Mouse (Mus musculus): ENCODE results near the gene Pkig. TPM values are rescaled to one million over a fixed set of nuclear protein-coding genes. Genes with fewer than 3 reads are reported as not detected.
"Not testable (repeated sequence)": the region's sequence is repeated elsewhere in the genome, so short reads cannot be mapped to it uniquely, and the experiment has no call there.

The Pkig gene
- polyA plus RNA-seq, 1 experiment from 2014 or later, result 134 TPM

DNA sequence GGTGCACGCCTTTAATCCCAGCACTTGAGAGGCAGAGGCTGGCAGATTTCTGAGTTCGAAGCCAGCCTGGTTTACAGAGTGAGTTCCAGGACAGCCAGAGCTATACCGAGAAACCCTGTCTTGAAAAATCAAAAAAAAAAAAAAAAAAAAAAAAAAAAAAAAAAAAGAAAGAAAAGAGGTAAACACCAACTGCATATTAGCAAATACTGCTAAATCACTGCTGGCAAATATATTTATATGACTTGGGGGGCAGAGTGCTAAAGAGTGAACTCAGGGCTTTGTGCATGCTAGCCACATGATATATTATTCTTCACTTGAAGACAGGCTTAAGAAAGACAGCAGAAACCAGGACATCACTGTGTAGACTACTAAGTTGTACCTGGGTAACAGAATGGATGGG, 36.8 kb upstream of the Pkig start:
- H3K27ac ChIP-seq; H3K4me1 ChIP-seq; H3K27me3 ChIP-seq; H3K4me3 ChIP-seq; H3K9me3 ChIP-seq; H3K4me2 ChIP-seq; ATAC-seq (ENCODE audit: borderline replicate concordance, extremely low read depth, low FRiP score, low TSS enrichment); H3K9ac ChIP-seq: not testable (repeated sequence)
- H3K36me3 ChIP-seq, result peaks cover 74% of the 10 kb centered on the region
- WGBS, result 84% methylated on average over 3 of the region's 3 CpGs

DNA sequence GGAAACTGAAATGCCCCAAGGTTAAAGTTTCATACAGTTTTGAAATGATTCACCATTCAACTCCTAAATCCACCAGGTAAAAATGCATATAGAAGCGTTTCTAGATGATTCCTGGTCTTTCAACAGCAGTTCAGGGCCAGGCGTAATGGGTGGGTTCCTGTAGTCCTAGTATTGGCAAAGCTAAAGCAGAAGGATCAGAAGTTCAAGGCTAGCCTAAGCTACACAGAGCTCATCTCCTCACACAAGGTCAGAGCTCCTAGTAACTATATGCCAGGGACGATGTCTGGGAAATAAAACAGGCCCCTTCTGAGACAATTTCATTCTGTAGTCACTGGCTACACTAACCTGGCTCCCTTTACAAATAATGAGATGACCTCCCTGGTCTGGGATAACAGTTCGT, 27.0 kb upstream of the Pkig start:
- H3K4me2 ChIP-seq, result no peak overlapping the region
- no peaks in the 10 kb centered on the region for H3K4me1 ChIP-seq
- no peak for ATAC-seq (ENCODE audit: borderline replicate concordance, extremely low read depth, low FRiP score, low TSS enrichment)
- no peak overlapping the region for H3K27ac ChIP-seq
- H3K9ac ChIP-seq, result no peak overlapping the region
- no peaks in the 10 kb centered on the region for H3K9me3 ChIP-seq
- no peak overlapping the region for H3K4me3 ChIP-seq
- 94% methylated on average over 4 of the region's 4 CpGs for WGBS
- H3K27me3 ChIP-seq, result no peaks in the 10 kb centered on the region
- H3K36me3 ChIP-seq, result peaks cover 78% of the 10 kb centered on the region

DNA sequence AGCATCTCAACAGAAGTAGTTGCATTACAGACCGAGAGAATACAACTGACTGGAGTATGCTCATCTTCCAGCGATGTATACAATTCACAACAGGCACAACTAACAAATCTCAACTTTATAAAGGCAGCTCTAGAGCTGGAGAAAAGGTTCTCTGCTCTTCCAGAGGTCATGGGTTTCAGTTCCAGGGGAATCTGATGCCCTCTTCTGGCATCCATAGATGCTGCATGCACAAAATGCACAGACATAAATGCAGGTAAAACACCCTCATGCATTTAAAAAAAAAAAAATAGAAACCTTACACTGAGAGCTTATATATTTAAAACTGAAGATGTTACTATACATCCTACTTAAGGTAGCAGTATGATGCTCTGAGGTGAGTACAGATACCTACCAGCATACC, 26.5 kb upstream of the Pkig start:
- no peak overlapping the region for H3K9ac ChIP-seq
- 94% methylated on average over 2 of the region's 2 CpGs for WGBS

DNA sequence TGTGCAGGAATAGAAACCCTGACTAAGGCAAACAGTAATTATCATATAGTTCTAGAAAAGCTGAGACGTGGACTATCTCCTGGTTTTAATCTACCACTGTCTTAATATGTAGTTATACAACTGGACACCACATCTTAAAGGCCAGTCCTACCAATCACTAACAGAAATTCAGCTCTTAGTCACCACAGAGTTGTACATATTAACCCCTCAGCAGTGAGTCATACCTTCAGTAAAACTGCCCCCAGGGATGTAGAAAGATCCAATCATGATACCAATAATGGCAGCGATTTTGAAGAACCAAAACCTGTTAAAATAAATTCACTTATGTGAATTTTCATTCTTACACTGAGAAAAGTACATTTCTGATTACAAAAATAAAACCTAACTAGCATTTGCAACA, 24.0 kb upstream of the Pkig start:
- Histone ChIP-seq H3K9me3 (no peaks in the 10 kb centered on the region), H3K36me3 (peaks cover 61% of the 10 kb centered on the region), H3K4me1 (peaks cover 14% of the 10 kb centered on the region), H3K27me3 (no peaks in the 10 kb centered on the region), H3K4me3 (no peak overlapping the region), H3K27ac (no peak overlapping the region), H3K9ac (no peak overlapping the region), H3K4me2 (no peak overlapping the region)
- no peak for ATAC-seq (ENCODE audit: borderline replicate concordance, extremely low read depth, low FRiP score, low TSS enrichment)
- 90% methylated on average over 2 of the region's 2 CpGs for WGBS

More for the DNA sequence above, 26.5 kb upstream of the Pkig start:
- Histone ChIP-seq H3K36me3 (peaks cover 78% of the 10 kb centered on the region), H3K4me1 (no peaks in the 10 kb centered on the region), H3K4me2 (no peak overlapping the region), H3K9me3 (no peaks in the 10 kb centered on the region), H3K27ac (no peak overlapping the region), H3K27me3 (no peaks in the 10 kb centered on the region), H3K4me3 (no peak overlapping the region)
- ATAC-seq (ENCODE audit: borderline replicate concordance, extremely low read depth, low FRiP score, low TSS enrichment), result no peak

DNA sequence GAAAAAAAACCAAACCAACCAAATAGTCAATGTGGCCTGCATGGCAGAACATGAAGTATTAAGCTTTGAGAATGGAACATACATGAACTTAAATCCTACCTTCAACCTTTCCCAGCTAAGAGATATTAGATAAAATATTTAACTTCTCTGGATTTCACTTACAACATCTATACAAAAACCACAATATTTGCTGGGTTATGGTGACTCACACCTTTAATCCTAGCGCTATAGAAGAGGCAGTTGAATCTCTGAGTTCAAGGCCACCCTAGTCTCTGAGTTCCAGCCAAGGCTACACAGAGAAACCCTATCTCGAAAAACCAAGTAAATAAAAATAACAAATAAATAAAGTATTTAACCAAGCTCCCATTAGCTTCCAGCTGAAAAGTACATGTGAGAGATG, 22.1 kb upstream of the Pkig start:
- ATAC-seq (ENCODE audit: borderline replicate concordance, extremely low read depth, low FRiP score, low TSS enrichment), result no peak
- peaks cover 46% of the 10 kb centered on the region for H3K36me3 ChIP-seq
- H3K4me2 ChIP-seq, result no peak overlapping the region
- H3K27me3 ChIP-seq, result no peaks in the 10 kb centered on the region
- no peak overlapping the region for H3K4me3 ChIP-seq
- H3K4me1 ChIP-seq, result peaks cover 30% of the 10 kb centered on the region
- no peak overlapping the region for H3K9ac ChIP-seq
- no peak overlapping the region for H3K27ac ChIP-seq
- no peaks in the 10 kb centered on the region for H3K9me3 ChIP-seq
- WGBS, result 83% methylated on average over 2 of the region's 2 CpGs

DNA sequence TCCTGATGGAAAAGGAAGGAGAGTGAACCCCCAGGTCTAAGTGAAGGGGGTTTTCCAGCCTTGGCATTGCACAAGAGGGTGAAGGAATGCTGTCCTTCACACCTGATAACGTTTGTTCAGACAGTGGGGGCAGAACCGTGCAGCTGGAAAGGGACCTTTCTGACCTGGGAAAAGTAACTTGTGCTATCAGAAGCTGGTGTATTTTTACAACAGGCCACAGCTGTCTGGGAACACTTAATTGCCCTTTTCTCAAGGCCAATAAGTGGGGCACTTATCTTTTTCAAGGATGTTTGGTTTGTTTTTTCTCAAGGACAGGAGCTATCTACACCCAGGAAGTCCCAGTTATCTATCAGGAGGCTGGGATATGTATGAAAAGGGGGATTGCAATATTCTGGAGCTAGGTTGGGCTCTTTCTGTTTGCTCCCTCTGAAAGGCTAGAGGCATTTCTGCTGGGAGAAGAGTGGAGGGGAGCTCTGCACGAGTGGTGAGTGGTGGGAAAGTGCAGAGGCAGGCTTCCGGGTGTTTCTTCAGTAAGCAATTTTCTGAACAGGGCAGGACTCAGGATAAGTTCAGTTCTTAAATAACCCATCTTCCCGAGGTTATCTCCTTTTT, 20.4 kb upstream of the Pkig start:
- Histone ChIP-seq H3K9me3 (no peaks in the 10 kb centered on the region), H3K36me3 (peaks cover 30% of the 10 kb centered on the region), H3K27me3 (no peaks in the 10 kb centered on the region), H3K27ac (peak overlapping the region; percentile 27; the same call in 1 of the 2 replicates), H3K4me3 (no peak overlapping the region), H3K4me1 (peaks cover 40% of the 10 kb centered on the region), H3K9ac (no peak overlapping the region), H3K4me2 (no peak overlapping the region)
- 13% methylated on average over 5 of the region's 5 CpGs for WGBS
- no peak for ATAC-seq (ENCODE audit: borderline replicate concordance, extremely low read depth, low FRiP score, low TSS enrichment)

DNA sequence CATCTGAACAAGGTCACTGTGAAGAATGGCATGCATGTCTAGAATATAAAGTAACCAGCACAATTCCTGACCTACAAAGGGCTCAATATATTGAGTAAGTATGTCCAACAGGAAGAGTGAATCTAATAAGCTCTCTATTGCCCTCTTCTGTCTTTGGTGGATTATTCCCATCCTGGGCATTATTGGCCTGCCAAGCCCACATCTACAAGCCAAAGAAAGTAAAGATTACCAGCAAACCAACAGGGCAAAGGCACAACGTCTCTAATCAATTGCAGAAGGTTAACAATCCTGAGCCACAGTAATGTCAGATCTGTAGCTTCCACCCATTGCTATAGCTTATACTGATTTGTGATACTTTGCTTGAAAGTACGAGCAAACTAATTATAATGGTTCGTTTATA, 17.7 kb upstream of the Pkig start:
- H3K36me3 ChIP-seq, result peaks cover 19% of the 10 kb centered on the region
- WGBS, result 76% methylated on average over 3 of the region's 3 CpGs
- no peak for ATAC-seq (ENCODE audit: borderline replicate concordance, extremely low read depth, low FRiP score, low TSS enrichment)
- H3K9ac ChIP-seq, result no peak overlapping the region
- H3K27me3 ChIP-seq, result no peaks in the 10 kb centered on the region
- peaks cover 55% of the 10 kb centered on the region for H3K4me1 ChIP-seq
- no peak overlapping the region for H3K27ac ChIP-seq
- H3K4me2 ChIP-seq, result no peak overlapping the region
- no peaks in the 10 kb centered on the region for H3K9me3 ChIP-seq
- no peak overlapping the region for H3K4me3 ChIP-seq

DNA sequence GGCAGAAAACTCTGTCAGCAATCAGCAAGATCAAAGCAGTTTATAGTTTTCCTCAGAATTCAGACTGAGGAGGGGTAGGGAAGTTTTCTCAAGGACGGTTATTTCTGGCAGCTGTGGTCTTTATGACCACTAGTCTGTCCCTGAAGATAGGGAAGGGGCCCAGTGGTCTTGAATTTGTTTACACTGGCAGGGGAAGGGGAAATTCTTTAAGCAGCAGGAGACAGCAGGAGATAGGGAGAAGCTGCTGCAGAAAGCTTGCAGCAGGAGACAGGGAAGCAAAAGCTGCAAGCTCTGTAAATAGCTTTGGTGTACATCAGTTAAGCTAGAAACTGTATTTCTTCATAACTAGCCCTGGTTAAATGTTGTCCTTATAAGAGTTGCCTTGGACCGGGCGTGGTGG, 16.5 kb upstream of the Pkig start:
- WGBS, result 30% methylated on average over 3 of the region's 3 CpGs

DNA sequence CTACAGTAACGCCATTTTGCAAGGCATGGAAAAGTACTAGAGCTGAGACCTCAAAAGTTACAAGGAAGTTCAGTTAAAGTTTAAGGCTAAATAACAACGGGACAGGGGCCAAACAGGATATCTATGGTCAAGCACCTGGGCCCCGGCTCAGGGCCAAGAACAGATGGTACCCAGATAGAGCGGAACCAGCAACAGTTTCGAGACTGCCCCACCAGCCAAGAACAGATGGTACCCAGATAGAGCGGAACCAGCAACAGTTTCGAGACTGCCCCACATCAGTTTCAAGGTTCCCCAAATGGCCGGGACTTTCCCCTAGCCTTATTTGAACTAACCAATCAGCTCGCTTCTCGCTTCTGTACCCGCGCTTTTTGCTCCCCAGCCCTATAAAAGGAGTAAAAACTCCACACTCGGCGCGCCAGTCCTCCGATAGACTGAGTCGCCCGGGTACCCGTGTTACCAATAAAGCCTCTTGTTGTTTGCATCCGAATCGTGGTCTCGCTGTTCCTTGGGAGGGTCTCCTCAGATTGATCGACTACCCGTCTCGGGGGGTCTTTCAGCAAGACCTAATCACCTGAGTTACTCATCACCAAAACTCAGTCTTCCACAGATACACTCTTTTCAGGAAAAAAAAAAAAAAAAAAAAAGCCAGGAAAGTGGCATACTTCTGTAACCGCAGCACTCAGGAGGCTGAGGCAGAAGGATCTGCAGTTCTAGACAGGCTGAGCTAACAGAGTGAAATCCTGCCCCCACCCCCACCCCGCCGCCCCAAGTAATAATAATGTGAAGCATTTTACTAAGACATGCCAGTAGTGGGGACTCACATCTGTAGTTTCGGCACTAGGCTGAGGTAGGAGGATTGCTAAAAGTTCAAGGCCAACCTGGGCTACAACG, 15.3 kb upstream of the Pkig start:
- H3K27me3 ChIP-seq, result no peaks in the 10 kb centered on the region
- H3K4me3 ChIP-seq, result peak overlapping the region; percentile 79
- H3K4me1 ChIP-seq, result peaks cover 51% of the 10 kb centered on the region
- H3K36me3 ChIP-seq, result 0 out of 2 replicates have a peak, but pooled peaks cover 3% of the 10 kb centered on the region
- H3K9ac ChIP-seq, result 0 out of 2 replicates have a peak overlapping the region, but pooled peaks have one; percentile 92
- H3K4me2 ChIP-seq, result peak overlapping the region; percentile 55
- no peaks in the 10 kb centered on the region for H3K9me3 ChIP-seq
- 76% methylated on average over 30 of the region's 30 CpGs for WGBS
- H3K27ac ChIP-seq, result peak overlapping the region; percentile 100
- no peak for ATAC-seq (ENCODE audit: borderline replicate concordance, extremely low read depth, low FRiP score, low TSS enrichment)

More for the DNA sequence above, 16.5 kb upstream of the Pkig start:
- no peak overlapping the region for H3K9ac ChIP-seq
- H3K27ac ChIP-seq, result peak overlapping the region; percentile 100
- ATAC-seq (ENCODE audit: borderline replicate concordance, extremely low read depth, low FRiP score, low TSS enrichment), result no peak
- H3K4me1 ChIP-seq, result peaks cover 56% of the 10 kb centered on the region
- H3K4me3 ChIP-seq, result no peak overlapping the region
- H3K4me2 ChIP-seq, result peak overlapping the region; percentile 55
- peaks cover 8% of the 10 kb centered on the region for H3K36me3 ChIP-seq
- H3K9me3 ChIP-seq, result no peaks in the 10 kb centered on the region
- no peaks in the 10 kb centered on the region for H3K27me3 ChIP-seq

DNA sequence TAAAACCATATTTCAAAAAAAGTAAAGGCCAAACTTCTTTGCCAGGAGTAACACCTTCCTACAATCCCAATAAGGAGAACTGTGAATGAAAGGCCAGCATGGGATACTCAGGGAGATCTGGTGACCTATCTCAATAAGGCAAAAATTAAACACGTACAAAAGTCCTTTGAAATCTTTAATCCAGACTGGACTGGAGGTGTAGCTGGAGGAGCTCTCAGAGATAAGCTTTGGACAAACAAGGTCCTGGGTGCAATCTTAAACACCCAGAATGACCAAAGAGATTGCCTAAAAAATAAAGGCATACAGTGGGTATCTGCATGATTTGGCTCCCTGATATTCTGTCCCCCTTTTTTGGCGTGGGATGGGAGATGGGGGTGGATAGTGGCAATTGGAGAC, 14.6 kb upstream of the Pkig start:
- H3K4me1 ChIP-seq, result peaks cover 47% of the 10 kb centered on the region

DNA sequence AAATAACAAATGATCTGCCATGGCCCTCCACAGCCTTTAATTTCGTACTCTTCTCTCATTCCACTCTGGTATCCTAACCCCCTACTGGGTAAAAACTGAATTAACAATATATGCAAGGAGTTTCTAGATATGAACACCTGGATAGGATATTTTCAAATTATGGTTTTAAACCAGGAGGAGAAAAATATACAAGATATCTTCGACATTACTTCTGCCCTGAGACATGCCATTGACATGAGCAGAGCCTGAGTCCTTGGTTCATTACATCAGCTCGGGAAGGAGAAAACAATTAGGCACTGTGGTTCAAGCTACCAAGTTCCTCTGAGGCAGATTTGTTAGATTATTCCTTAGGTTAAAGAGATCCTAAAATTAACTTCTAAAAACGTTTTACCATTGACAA, 14.1 kb upstream of the Pkig start:
- no peak for ATAC-seq (ENCODE audit: borderline replicate concordance, extremely low read depth, low FRiP score, low TSS enrichment)
- peak overlapping the region; percentile 79 for H3K4me3 ChIP-seq
- H3K4me2 ChIP-seq, result peak overlapping the region; percentile 55
- 0 out of 2 replicates have a peak, but pooled peaks cover 3% of the 10 kb centered on the region for H3K36me3 ChIP-seq
- WGBS, result 4% methylated on average over 4 of the region's 4 CpGs
- peak overlapping the region; percentile 92 for H3K9ac ChIP-seq
- H3K9me3 ChIP-seq, result no peaks in the 10 kb centered on the region
- no peaks in the 10 kb centered on the region for H3K27me3 ChIP-seq
- H3K4me1 ChIP-seq, result peaks cover 44% of the 10 kb centered on the region
- peak overlapping the region; percentile 100 for H3K27ac ChIP-seq

More for the DNA sequence above, 14.6 kb upstream of the Pkig start:
- Histone ChIP-seq H3K9ac (peak overlapping the region; percentile 92), H3K36me3 (0 out of 2 replicates have a peak, but pooled peaks cover 3% of the 10 kb centered on the region), H3K4me2 (peak overlapping the region; percentile 55), H3K4me3 (peak overlapping the region; percentile 79), H3K27ac (peak overlapping the region; percentile 100), H3K9me3 (no peaks in the 10 kb centered on the region), H3K27me3 (no peaks in the 10 kb centered on the region)
- WGBS, result 42% methylated on average over 2 of the region's 2 CpGs
- no peak for ATAC-seq (ENCODE audit: borderline replicate concordance, extremely low read depth, low FRiP score, low TSS enrichment)

Measured in lung, embryonic 15.5 days (tissue).